Mouse (Mus musculus) C2C12 (cell line): ENCODE data around the gene Osbpl5.

Source experiments
- CTCF ChIP-seq: IDR thresholded peaks from one replicate; pipeline ENCODE4 v1.5.1; 2011; ENCODE audit not compliant: control insufficient read depth, insufficient read depth, insufficient read length
- FOSL1 ChIP-seq: IDR thresholded peaks from one replicate; pipeline ENCODE4 v1.8.0; 2011; ENCODE audit warnings: mild to moderate bottlenecking, low read length; ENCODE audit not compliant: poor library complexity, insufficient read depth, severe bottlenecking
- MYOD1 ChIP-seq: IDR thresholded peaks from one replicate; pipeline ENCODE4 v1.6.1; 2011; ENCODE audit warnings: low read depth; ENCODE audit not compliant: control insufficient read depth, insufficient read length

DNA sequence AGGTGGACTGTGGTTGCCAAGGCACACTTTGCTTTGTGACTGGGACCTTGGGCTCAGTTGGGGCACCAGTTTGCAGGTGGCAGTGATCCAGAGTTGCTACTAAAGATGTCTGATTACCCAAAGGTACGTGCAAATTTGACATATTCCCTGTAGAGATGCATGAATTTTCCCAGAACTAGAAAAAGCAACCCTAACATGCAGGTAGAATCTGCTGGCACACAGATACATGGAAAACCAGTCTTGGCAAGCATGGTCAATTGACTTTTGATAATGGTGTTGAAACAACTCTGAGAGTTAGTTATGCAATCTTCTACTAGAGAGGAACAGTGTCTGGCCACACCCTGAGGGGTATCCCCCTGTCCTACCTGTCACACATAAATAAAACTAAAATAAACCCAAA, 5.4 kb downstream of the Osbpl5 start:
- TF ChIP-seq CTCF (no peak), MYOD1 (no peak), FOSL1 (no peak)
